Mouse (Mus musculus): ENCODE measurements around the gene Cry2. TPM values are rescaled to one million over a fixed set of nuclear protein-coding genes. Genes with fewer than 3 reads are reported as not detected.

Cry2 gene
- polyA plus RNA-seq, 1 experiment from 2014 or later: 29.8 TPM

- WGBS: 62% methylated on average over 7 of the region's 7 CpGs
- Histone ChIP-seq H3K4me3 (ENCODE audit: low read length) (no peak overlapping the region), H3K4me2 (ENCODE audit: low read depth, low read length) (no peak overlapping the region), H3K27ac (ENCODE audit: low read length) (no peak overlapping the region), H3K4me1 (replicated peaks; ENCODE audit: control insufficient read depth, insufficient read depth, low read length) (0 out of 2 replicates have a peak, but pooled peaks cover 2% of the 10 kb centered on the region), H3K9ac (ENCODE audit: low read length) (no peak overlapping the region), H3K9me3 (ENCODE audit: control insufficient read depth, low read length) (no peaks in the 10 kb centered on the region), H3K27me3 (ENCODE audit: control insufficient read depth, insufficient read depth, low read depth, low read length) (no peaks in the 10 kb centered on the region), H3K36me3 (ENCODE audit: control insufficient read depth, insufficient read depth, low read length) (peaks cover 3% of the 10 kb centered on the region; the same call in 1 of the 2 replicates)
- no peak for ATAC-seq (ENCODE audit: low read depth)
Observed at GRCm38 (mm10) chr2:92447121-92447740, 13.4 kb upstream of the Cry2 start.

GRCm38 (mm10) chr2:92446656-92447055, 12.8 kb upstream of the Cry2 start:
- no peak overlapping the region for H3K9ac ChIP-seq (ENCODE audit: low read length)
- no peak overlapping the region for H3K27ac ChIP-seq (ENCODE audit: low read length)
- H3K27me3 ChIP-seq (ENCODE audit: control insufficient read depth, insufficient read depth, low read depth, low read length): no peaks in the 10 kb centered on the region
- H3K9me3 ChIP-seq (ENCODE audit: control insufficient read depth, low read length): no peaks in the 10 kb centered on the region
- WGBS: 68% methylated on average over 8 of the region's 8 CpGs
- 0 out of 2 replicates have a peak, but pooled peaks have one; percentile 38 for ATAC-seq (ENCODE audit: low read depth)
- 0 out of 2 replicates have a peak, but pooled peaks cover 2% of the 10 kb centered on the region for H3K4me1 ChIP-seq (replicated peaks; ENCODE audit: control insufficient read depth, insufficient read depth, low read length)
- H3K4me2 ChIP-seq (ENCODE audit: low read depth, low read length): no peak overlapping the region
- H3K4me3 ChIP-seq (ENCODE audit: low read length): no peak overlapping the region
- H3K36me3 ChIP-seq (ENCODE audit: control insufficient read depth, insufficient read depth, low read length): no peaks in the 10 kb centered on the region

- no peaks in the 10 kb centered on the region for H3K9me3 ChIP-seq (ENCODE audit: control insufficient read depth, low read length)
- WGBS: 43% methylated on average over 9 of the region's 9 CpGs
- no peak for ATAC-seq (ENCODE audit: low read depth)
Observed at GRCm38 (mm10) chr2:92445890-92446289, 12.0 kb upstream of the Cry2 start.

GRCm38 (mm10) chr2:92444376-92444775, 10.5 kb upstream of the Cry2 start:
- no peak overlapping the region for H3K4me2 ChIP-seq (ENCODE audit: low read depth, low read length)
- no peak overlapping the region for H3K4me3 ChIP-seq (ENCODE audit: low read length)
- no peaks in the 10 kb centered on the region; the same call in 1 of the 2 replicates for H3K27me3 ChIP-seq (ENCODE audit: control insufficient read depth, insufficient read depth, low read depth, low read length)
- no peak for ATAC-seq (ENCODE audit: low read depth)
- 17% methylated on average over 4 of the region's 4 CpGs for WGBS
- H3K36me3 ChIP-seq (ENCODE audit: control insufficient read depth, insufficient read depth, low read length): no peaks in the 10 kb centered on the region
- 0 out of 2 replicates have a peak, but pooled peaks cover 2% of the 10 kb centered on the region for H3K4me1 ChIP-seq (replicated peaks; ENCODE audit: control insufficient read depth, insufficient read depth, low read length)
- no peaks in the 10 kb centered on the region for H3K9me3 ChIP-seq (ENCODE audit: control insufficient read depth, low read length)
- no peak overlapping the region for H3K27ac ChIP-seq (ENCODE audit: low read length)
- no peak overlapping the region for H3K9ac ChIP-seq (ENCODE audit: low read length)

More at GRCm38 (mm10) chr2:92445890-92446289, 12.0 kb upstream of the Cry2 start:
- H3K27me3 ChIP-seq (ENCODE audit: control insufficient read depth, insufficient read depth, low read depth, low read length): no peaks in the 10 kb centered on the region
- H3K36me3 ChIP-seq (ENCODE audit: control insufficient read depth, insufficient read depth, low read length): no peaks in the 10 kb centered on the region
- no peak overlapping the region for H3K27ac ChIP-seq (ENCODE audit: low read length)
- H3K4me3 ChIP-seq (ENCODE audit: low read length): no peak overlapping the region
- no peak overlapping the region for H3K4me2 ChIP-seq (ENCODE audit: low read depth, low read length)
- 0 out of 2 replicates have a peak, but pooled peaks cover 2% of the 10 kb centered on the region for H3K4me1 ChIP-seq (replicated peaks; ENCODE audit: control insufficient read depth, insufficient read depth, low read length)
- no peak overlapping the region for H3K9ac ChIP-seq (ENCODE audit: low read length)

- H3K27ac ChIP-seq (ENCODE audit: low read length): no peak overlapping the region
- no peaks in the 10 kb centered on the region for H3K36me3 ChIP-seq (ENCODE audit: control insufficient read depth, insufficient read depth, low read length)
- H3K9me3 ChIP-seq (ENCODE audit: control insufficient read depth, low read length): no peaks in the 10 kb centered on the region
- H3K4me1 ChIP-seq (replicated peaks; ENCODE audit: control insufficient read depth, insufficient read depth, low read length): 0 out of 2 replicates have a peak, but pooled peaks cover 2% of the 10 kb centered on the region
- H3K27me3 ChIP-seq (ENCODE audit: control insufficient read depth, insufficient read depth, low read depth, low read length): no peaks in the 10 kb centered on the region; the same call in 1 of the 2 replicates
- H3K4me2 ChIP-seq (ENCODE audit: low read depth, low read length): no peak overlapping the region
- ATAC-seq (ENCODE audit: low read depth): no peak
- WGBS: 67% methylated on average over 4 of the region's 4 CpGs
- no peak overlapping the region for H3K9ac ChIP-seq (ENCODE audit: low read length)
- H3K4me3 ChIP-seq (ENCODE audit: low read length): no peak overlapping the region
Observed at GRCm38 (mm10) chr2:92443313-92443712, 9.5 kb upstream of the Cry2 start.

- Histone ChIP-seq H3K4me1 (replicated peaks; ENCODE audit: control insufficient read depth, insufficient read depth, low read length) (peaks cover 2% of the 10 kb centered on the region; the same call in 1 of the 2 replicates), H3K9me3 (ENCODE audit: control insufficient read depth, low read length) (no peaks in the 10 kb centered on the region), H3K4me3 (ENCODE audit: low read length) (no peak overlapping the region), H3K4me2 (ENCODE audit: low read depth, low read length) (no peak overlapping the region), H3K36me3 (ENCODE audit: control insufficient read depth, insufficient read depth, low read length) (no peaks in the 10 kb centered on the region), H3K9ac (ENCODE audit: low read length) (no peak overlapping the region), H3K27me3 (ENCODE audit: control insufficient read depth, insufficient read depth, low read depth, low read length) (no peaks in the 10 kb centered on the region; the same call in 1 of the 2 replicates), H3K27ac (ENCODE audit: low read length) (no peak overlapping the region)
- WGBS: 54% methylated on average over 12 of the region's 12 CpGs
- no peak for ATAC-seq (ENCODE audit: low read depth)
Observed at GRCm38 (mm10) chr2:92442419-92443001, 8.7 kb upstream of the Cry2 start.

- no peak overlapping the region for H3K9ac ChIP-seq (ENCODE audit: low read length)
- H3K27me3 ChIP-seq (ENCODE audit: control insufficient read depth, insufficient read depth, low read depth, low read length): no peaks in the 10 kb centered on the region; the same call in 1 of the 2 replicates
- no peak overlapping the region for H3K4me2 ChIP-seq (ENCODE audit: low read depth, low read length)
- 52% methylated on average over 6 of the region's 6 CpGs for WGBS
- H3K36me3 ChIP-seq (ENCODE audit: control insufficient read depth, insufficient read depth, low read length): no peaks in the 10 kb centered on the region
- no peaks in the 10 kb centered on the region for H3K9me3 ChIP-seq (ENCODE audit: control insufficient read depth, low read length)
- peaks cover 2% of the 10 kb centered on the region; the same call in 1 of the 2 replicates for H3K4me1 ChIP-seq (replicated peaks; ENCODE audit: control insufficient read depth, insufficient read depth, low read length)
- H3K4me3 ChIP-seq (ENCODE audit: low read length): no peak overlapping the region
- ATAC-seq (ENCODE audit: low read depth): no peak
- H3K27ac ChIP-seq (ENCODE audit: low read length): no peak overlapping the region
Observed at GRCm38 (mm10) chr2:92440432-92440831, 6.6 kb upstream of the Cry2 start.

- Histone ChIP-seq H3K9me3 (ENCODE audit: control insufficient read depth, low read length) (no peaks in the 10 kb centered on the region), H3K4me2 (ENCODE audit: low read depth, low read length) (no peak overlapping the region), H3K27me3 (ENCODE audit: control insufficient read depth, insufficient read depth, low read depth, low read length) (no peaks in the 10 kb centered on the region; the same call in 1 of the 2 replicates), H3K4me1 (replicated peaks; ENCODE audit: control insufficient read depth, insufficient read depth, low read length) (peaks cover 6% of the 10 kb centered on the region), H3K27ac (ENCODE audit: low read length) (no peak overlapping the region), H3K36me3 (ENCODE audit: control insufficient read depth, insufficient read depth, low read length) (no peaks in the 10 kb centered on the region), H3K4me3 (ENCODE audit: low read length) (no peak overlapping the region), H3K9ac (ENCODE audit: low read length) (no peak overlapping the region)
- 43% methylated on average over 3 of the region's 3 CpGs for WGBS
- no peak for ATAC-seq (ENCODE audit: low read depth)
Observed at GRCm38 (mm10) chr2:92438567-92438966, 4.7 kb upstream of the Cry2 start.

GRCm38 (mm10) chr2:92437875-92438274, 4.0 kb upstream of the Cry2 start:
- Histone ChIP-seq H3K36me3 (ENCODE audit: control insufficient read depth, insufficient read depth, low read length) (no peaks in the 10 kb centered on the region), H3K9ac (ENCODE audit: low read length) (no peak overlapping the region), H3K4me1 (replicated peaks; ENCODE audit: control insufficient read depth, insufficient read depth, low read length) (peaks cover 10% of the 10 kb centered on the region), H3K27ac (ENCODE audit: low read length) (no peak overlapping the region), H3K4me3 (ENCODE audit: low read length) (no peak overlapping the region), H3K4me2 (ENCODE audit: low read depth, low read length) (peak overlapping the region; percentile 36), H3K27me3 (ENCODE audit: control insufficient read depth, insufficient read depth, low read depth, low read length) (no peaks in the 10 kb centered on the region; the same call in 1 of the 2 replicates), H3K9me3 (ENCODE audit: control insufficient read depth, low read length) (no peaks in the 10 kb centered on the region)
- no peak for ATAC-seq (ENCODE audit: low read depth)
- 1% methylated on average over 5 of the region's 5 CpGs for WGBS

Data from lung, embryonic 16.5 days (tissue).